Mouse (Mus musculus): ENCODE data around the gene Lipo1. TPM values are rescaled to one million over a fixed set of nuclear protein-coding genes. Genes with fewer than 3 reads are reported as not detected.

Lipo1 gene
- not detected for total RNA-seq (2023)

DNA sequence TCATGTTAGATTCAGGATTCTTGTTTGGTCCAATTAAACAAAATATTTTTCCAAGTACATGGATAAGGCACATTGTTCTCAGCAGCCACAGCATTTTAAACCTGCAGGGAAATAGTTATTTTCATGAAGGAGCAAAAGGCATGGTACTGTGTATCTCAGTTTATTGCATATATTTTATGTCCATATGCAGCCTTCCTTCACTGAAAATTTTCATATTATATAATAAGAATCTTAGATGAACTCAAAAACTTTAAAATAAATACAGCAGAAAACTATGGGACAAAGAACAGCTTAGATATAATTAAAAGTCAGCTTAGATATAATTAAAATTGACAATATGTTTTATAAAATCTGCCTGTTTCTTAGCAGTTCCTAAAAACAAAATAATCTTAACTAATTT lies at the start of gene Lipo1:
Gene Lipo1, minus strand, starts transcription at position 101 of the 400 bp plus-strand sequence.

GRCm38 (mm10) chr19:33761287-33762086 lies 25.8 kb downstream of the Lipo1 start, which contains the start of gene Lipo3:
Gene Lipo3 (minus strand): TSS chr19:33761951.

GRCm38 (mm10) chr19:33751259-33751658 lies 36.0 kb downstream of the Lipo1 start, which contains the start of gene Lipo2:
Gene Lipo2 (minus strand): TSS chr19:33751359.

Other genes with a start within 250 kb of the Lipo1 start
- not detected for gene Gm8978, start 162.2 kb downstream of the Lipo1 start, total RNA-seq (2023)
- gene Lipo2, start 36.1 kb downstream of the Lipo1 start, total RNA-seq (2023) = not detected
- 6.7 TPM for gene Lipo3, start 25.5 kb downstream of the Lipo1 start, total RNA-seq (2023)
- gene Lipf, start 173.7 kb upstream of the Lipo1 start, total RNA-seq (2023) = not detected
- not detected for gene Lipk, start 220.8 kb upstream of the Lipo1 start, total RNA-seq (2023)